Mouse (Mus musculus) spleen, adult 2 months (tissue): ENCODE results near the gene Fam189b.

Experiments
- CTCF ChIP-seq: fragments of 200-500 bp; IDR thresholded peaks from 2 replicates; pipeline ENCODE4 v1.5.1; 2011; ENCODE audit warnings: mild to moderate bottlenecking, inconsistent platforms; ENCODE audit not compliant: insufficient read depth, insufficient read length, insufficient replicate concordance; ENCODE audit errors: extremely low read depth
- POLR2A ChIP-seq: fragments of 200-500 bp; IDR thresholded peaks from 2 replicates; pipeline ENCODE4 v1.6.1; 2011; ENCODE audit warnings: low read depth, low read length, inconsistent platforms

GRCm38 (mm10) chr3:89165268-89165870 is 17.6 kb upstream of the Fam189b start:
- no peak for TF ChIP-seq POLR2A
- no peak for TF ChIP-seq CTCF
